Mouse (Mus musculus) layer of hippocampus, adult 9-10 months (tissue): ENCODE measurements at regions not wholly inside any gene's neighbourhood (a gene's known extent, or its start where the extent isn't known, plus 50 kb on each side); places are given as distances from the start of the nearest gene placed in this dataset.
A peak's percentile ranks its signal among the peaks of the same experiment; 100 is the strongest.

ENCODE experiments used
- DNase-seq: peaks from one replicate; pipeline ENCODE4 v3.0.0; 2022; ENCODE audit warnings: low spot score

- DNase-seq = no peak
Observed at GRCm38 (mm10) chr15:93787361-93787760, 191.7 kb upstream of the Prickle1 start.

- DNase-seq = no peak
Observed at GRCm38 (mm10) chr15:93785846-93786412, 190.2 kb upstream of the Prickle1 start.

- no peak for DNase-seq
Observed at GRCm38 (mm10) chr15:93783736-93784135, 188.0 kb upstream of the Prickle1 start.

- DNase-seq = no peak
Observed at GRCm38 (mm10) chr15:93775199-93775745, 179.6 kb upstream of the Prickle1 start.

- DNase-seq = no peak
Observed at GRCm38 (mm10) chr15:93774340-93774739, 178.6 kb upstream of the Prickle1 start.

GRCm38 (mm10) chr15:93766981-93767380 lies 171.3 kb upstream of the Prickle1 start:
- no peak for DNase-seq

- no peak for DNase-seq
Observed at GRCm38 (mm10) chr15:93763047-93763446, 167.4 kb upstream of the Prickle1 start.

GRCm38 (mm10) chr15:93758204-93758836 lies 162.6 kb upstream of the Prickle1 start:
- DNase-seq = no peak

- no peak for DNase-seq
Observed at GRCm38 (mm10) chr15:93755989-93756388, 160.3 kb upstream of the Prickle1 start.

- no peak for DNase-seq
Observed at GRCm38 (mm10) chr15:93751817-93752216, 156.1 kb upstream of the Prickle1 start.

- DNase-seq = peak; percentile 54
Observed at GRCm38 (mm10) chr15:93750953-93751352, 155.3 kb upstream of the Prickle1 start.

GRCm38 (mm10) chr15:93744191-93744945 lies 148.7 kb upstream of the Prickle1 start:
- DNase-seq = no peak

GRCm38 (mm10) chr15:93733731-93734510 lies 138.2 kb upstream of the Prickle1 start:
- DNase-seq = no peak

GRCm38 (mm10) chr15:93732825-93733224 lies 137.1 kb upstream of the Prickle1 start:
- no peak for DNase-seq

GRCm38 (mm10) chr15:93731161-93731560 lies 135.5 kb upstream of the Prickle1 start:
- DNase-seq = no peak

- no peak for DNase-seq
Observed at GRCm38 (mm10) chr15:93715443-93715842, 119.8 kb upstream of the Prickle1 start.

- no peak for DNase-seq
Observed at GRCm38 (mm10) chr15:93713428-93713827, 117.7 kb upstream of the Prickle1 start.

- no peak for DNase-seq
Observed at GRCm38 (mm10) chr15:93712594-93712993, 116.9 kb upstream of the Prickle1 start.

GRCm38 (mm10) chr15:93711150-93711784 lies 115.6 kb upstream of the Prickle1 start:
- DNase-seq = no peak

- DNase-seq = no peak
Observed at GRCm38 (mm10) chr15:93710493-93711149, 114.9 kb upstream of the Prickle1 start.

- no peak for DNase-seq
Observed at GRCm38 (mm10) chr15:93706366-93706930, 110.8 kb upstream of the Prickle1 start.
